Mouse (Mus musculus): ENCODE data around the gene Arhgap24. TPM values are rescaled to one million over a fixed set of nuclear protein-coding genes. Genes with fewer than 3 reads are reported as not detected.

Arhgap24 gene
- polyA plus RNA-seq, 1 experiment, result not detected

DNA sequence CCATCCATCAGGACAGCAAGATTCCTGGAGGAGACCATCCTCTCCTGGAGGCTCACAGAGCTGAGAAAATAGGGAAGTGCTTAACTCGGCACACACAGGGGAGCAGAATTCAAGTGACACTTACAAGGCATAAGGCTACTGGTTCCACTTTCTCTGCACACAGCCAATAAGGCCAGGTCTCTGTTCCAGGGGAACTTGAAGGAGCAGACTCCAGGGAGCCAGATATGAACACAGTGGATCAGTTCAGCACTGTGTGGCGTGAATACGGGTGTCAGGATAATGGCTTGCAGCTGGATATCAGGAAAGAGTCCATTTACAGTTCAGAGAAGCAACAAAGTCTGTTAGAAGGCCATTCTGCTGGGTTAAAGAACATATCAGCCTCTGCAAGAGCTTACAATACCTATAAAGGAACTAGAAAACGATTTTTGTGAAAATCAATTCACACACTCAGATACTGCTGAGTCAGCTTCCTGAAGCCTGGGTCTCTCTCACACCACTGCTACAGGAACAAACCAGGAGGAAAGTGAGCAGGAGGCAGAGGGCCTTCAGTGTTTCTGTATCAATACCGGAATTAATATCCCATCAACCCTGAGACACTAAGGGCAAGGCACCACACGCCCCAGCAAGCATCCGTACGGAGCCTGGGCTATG lies 466.0 kb downstream of the Arhgap24 start:
- TF ChIP-seq GATA1 (IDR thresholded peaks at IDR 0.05; ENCODE audit: low read length), result no peak
